Mouse (Mus musculus) midbrain, postnatal 0 days (tissue): ENCODE data around the gene Mon2. TPM values are rescaled to one million over a fixed set of nuclear protein-coding genes. Genes with fewer than 3 reads are reported as not detected.

Experiments used
- ATAC-seq: fragments of 200-750 bp; cut with Nextera tagmentation; 2 replicates; pipeline ENCODE4 v1.8.0; 2017; ENCODE audit warnings: moderate number of reproducible peaks, mild to moderate bottlenecking, moderate TSS enrichment, moderate library complexity; ENCODE audit not compliant: low FRiP score
- DNase-seq: peaks from one replicate; pipeline ENCODE4 v3.0.0-alpha.2; 2015; ENCODE audit warnings: low spot score
- H3K27ac ChIP-seq: fragments of 300-500 bp; sonication (generic); 2 replicates; pipeline ENCODE4 v1.5.1; 2014; ENCODE audit warnings: low read depth, mild to moderate bottlenecking, low read length, mixed read lengths
- H3K27me3 ChIP-seq: fragments of 300-500 bp; sonication (generic); 2 replicates; pipeline ENCODE4 v1.6.1; 2014; ENCODE audit warnings: low read length, control low read depth, mixed read lengths; ENCODE audit not compliant: insufficient read depth
- H3K36me3 ChIP-seq: fragments of 300-500 bp; sonication (generic); 2 replicates; pipeline ENCODE4 v1.6.1; 2014; ENCODE audit warnings: low read length, control low read depth, mixed read lengths; ENCODE audit not compliant: insufficient read depth
- H3K4me1 ChIP-seq: fragments of 300-500 bp; sonication (generic); 2 replicates; pipeline ENCODE4 v1.6.1; 2014; ENCODE audit warnings: mild to moderate bottlenecking, control low read depth, antibody characterized with exemption, low read length, mixed read lengths; ENCODE audit not compliant: insufficient read depth
- H3K4me2 ChIP-seq: fragments of 300-500 bp; sonication (generic); 2 replicates; pipeline ENCODE4 v1.6.1; 2014; ENCODE audit warnings: low read depth, mild to moderate bottlenecking, low read length, mixed read lengths; ENCODE audit not compliant: poor library complexity, severe bottlenecking
- H3K4me3 ChIP-seq: fragments of 300-500 bp; sonication (generic); 2 replicates; pipeline ENCODE4 v1.5.1; 2014; ENCODE audit warnings: low read depth, mild to moderate bottlenecking, low read length, moderate library complexity
- H3K9ac ChIP-seq: fragments of 300-500 bp; sonication (generic); replicated peaks from 2 replicates; pipeline ENCODE4 v1.6.1; 2014; ENCODE audit warnings: mild to moderate bottlenecking, low read length, moderate library complexity, mixed read lengths; ENCODE audit not compliant: poor library complexity, severe bottlenecking
- H3K9me3 ChIP-seq: fragments of 300-500 bp; sonication (generic); 2 replicates; pipeline ENCODE4 v1.6.1; 2016; ENCODE audit warnings: low read length, control low read depth
- CTCF ChIP-seq: IDR thresholded peaks from 2 replicates; pipeline ENCODE4 v1.5.1; 2016; ENCODE audit warnings: antibody characterized with exemption, mild to moderate bottlenecking
- WGBS: fragments of 180-500 bp; shearing (Covaris S2); extraction: QIAGEN DNeasy Blood & Tissue Kit; methylation state at CpG from one replicate; pipeline ENCODE4 v1.1.7; 2014; 5-methylcytosine and 5-hydroxymethylcytosine counted together
- polyA plus RNA-seq: library from polyadenylated mRNA; unstranded; fragments of >200 nt; fragmentation: Nextera tagmentation; extraction: Ambion mirVana; gene quantifications from 2 replicates; pipeline ENCODE4 v1.2.1, GENCODE M21; 2015
- total RNA-seq: library from RNA; depleted of rRNA; stranded (reverse); fragments of >200 nt; gene quantifications from 2 replicates; pipeline ENCODE4 v1.2.3, GENCODE M21; 2014

The Mon2 gene
- total and polyA plus RNA-seq, 2 experiments from 2014 or later: 16.8 to 46.0 TPM

- Histone ChIP-seq H3K36me3 (no peaks in the 10 kb centered on the region), H3K4me3 (no peak overlapping the region), H3K4me2 (peak overlapping the region; percentile 45), H3K4me1 (peaks cover 10% of the 10 kb centered on the region), H3K9ac (no peak overlapping the region; the same call in 1 of the 2 replicates), H3K9me3 (no peaks in the 10 kb centered on the region), H3K27me3 (no peaks in the 10 kb centered on the region), H3K27ac (0 out of 2 replicates have a peak overlapping the region, but pooled peaks have one; percentile 55)
- no peak for TF ChIP-seq CTCF
- ATAC-seq (peak; percentile 24; the same call in 1 of the 2 replicates), DNase-seq (no peak)
- WGBS: 15% methylated on average over 4 of the region's 4 CpGs
Measured at GRCm38 (mm10) chr10:122964241-122964636, 112.1 kb downstream of the Mon2 start.

- H3K9ac ChIP-seq: peak overlapping the region; percentile 39; the same call in 1 of the 2 replicates
- H3K4me3 ChIP-seq: peak overlapping the region; percentile 10; the same call in 1 of the 2 replicates
- DNase-seq (peak; percentile 72), ATAC-seq (peak; percentile 45; the same call in 1 of the 2 replicates)
- H3K27me3 ChIP-seq: no peaks in the 10 kb centered on the region
- H3K36me3 ChIP-seq: no peaks in the 10 kb centered on the region
- peaks cover 10% of the 10 kb centered on the region for H3K4me1 ChIP-seq
- peak overlapping the region; percentile 55 for H3K27ac ChIP-seq
- no peaks in the 10 kb centered on the region for H3K9me3 ChIP-seq
- no peak for TF ChIP-seq CTCF
- peak overlapping the region; percentile 45 for H3K4me2 ChIP-seq
- 3% methylated on average over 21 of the region's 21 CpGs for WGBS
Measured at GRCm38 (mm10) chr10:122963463-122964240, 112.7 kb downstream of the Mon2 start.

DNA sequence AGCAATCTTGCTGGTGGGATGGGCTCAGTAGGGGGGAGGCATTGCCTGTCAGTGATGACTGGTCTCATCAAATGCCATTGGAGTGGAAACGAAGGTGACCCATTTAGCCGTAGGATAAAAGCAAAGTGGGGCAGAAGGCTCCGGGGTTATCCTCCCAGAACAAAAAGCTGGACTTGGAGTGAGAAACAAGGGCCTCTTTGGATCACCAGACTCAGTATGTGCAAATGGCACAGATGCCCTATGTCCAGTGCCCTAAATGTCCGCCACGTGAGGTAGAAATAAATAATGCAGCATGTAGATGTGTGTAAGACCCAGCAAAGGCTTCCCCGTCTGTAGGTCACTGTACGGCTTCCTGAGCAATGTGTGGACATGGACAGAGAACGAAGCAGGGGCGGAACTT lies 113.7 kb downstream of the Mon2 start:
- no peak for TF ChIP-seq CTCF
- no peaks in the 10 kb centered on the region for H3K9me3 ChIP-seq
- no peaks in the 10 kb centered on the region for H3K36me3 ChIP-seq
- ATAC-seq (no peak), DNase-seq (no peak)
- H3K4me1 ChIP-seq: peaks cover 10% of the 10 kb centered on the region
- WGBS: 65% methylated on average over 9 of the region's 9 CpGs
- no peak overlapping the region for H3K4me2 ChIP-seq
- H3K27me3 ChIP-seq: no peaks in the 10 kb centered on the region
- H3K9ac ChIP-seq: no peak overlapping the region
- no peak overlapping the region for H3K27ac ChIP-seq
- H3K4me3 ChIP-seq: no peak overlapping the region

DNA sequence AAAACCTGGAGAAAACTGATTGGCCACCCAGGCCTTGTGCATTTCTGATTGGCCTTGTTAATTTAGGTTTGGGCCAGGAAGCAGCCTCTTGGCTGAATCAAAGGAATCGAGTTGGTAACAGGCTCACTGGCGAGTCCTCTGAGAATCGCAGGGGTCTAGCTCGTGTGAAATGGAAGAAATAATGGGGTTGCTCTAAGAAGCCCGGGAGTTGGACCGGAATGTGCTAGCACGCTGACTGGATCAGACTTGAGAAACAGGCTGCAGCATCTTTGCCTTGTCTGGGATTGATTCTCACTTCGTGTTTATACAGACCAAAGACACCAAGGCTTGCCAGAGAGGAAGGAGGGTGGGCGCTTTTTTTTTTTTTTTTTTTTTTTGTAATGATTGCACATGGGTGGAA lies 114.8 kb downstream of the Mon2 start:
- no peak overlapping the region for H3K27ac ChIP-seq
- no peak for TF ChIP-seq CTCF
- H3K27me3 ChIP-seq: no peaks in the 10 kb centered on the region
- no peak for DNase-seq
- no peak overlapping the region for H3K4me3 ChIP-seq
- peaks cover 10% of the 10 kb centered on the region for H3K4me1 ChIP-seq
- H3K36me3 ChIP-seq: no peaks in the 10 kb centered on the region
- ATAC-seq: no peak
- H3K4me2 ChIP-seq: no peak overlapping the region
- WGBS: 58% methylated on average over 9 of the region's 9 CpGs
- no peaks in the 10 kb centered on the region for H3K9me3 ChIP-seq
- no peak overlapping the region for H3K9ac ChIP-seq

DNA sequence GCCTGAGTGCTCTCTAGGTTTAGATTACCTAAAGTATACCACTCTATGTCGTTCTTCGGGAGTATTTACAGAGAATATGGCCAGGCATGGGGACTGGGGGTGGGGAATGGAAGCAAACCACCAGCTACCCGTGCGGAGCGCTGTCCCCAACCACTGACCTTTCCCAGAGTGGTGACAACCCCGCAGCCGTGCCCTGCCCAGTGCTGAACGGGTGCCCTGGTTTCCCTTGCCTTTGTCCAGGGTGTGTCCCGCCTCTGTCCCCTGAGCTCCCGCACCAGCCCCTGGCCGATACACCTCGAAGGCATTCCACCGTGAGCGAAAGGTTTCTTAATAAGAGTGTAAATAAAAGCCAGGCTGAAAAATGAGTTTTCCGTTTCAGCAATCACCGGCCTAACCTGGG lies 115.6 kb downstream of the Mon2 start:
- no peaks in the 10 kb centered on the region for H3K36me3 ChIP-seq
- H3K27ac ChIP-seq: no peak overlapping the region
- no peaks in the 10 kb centered on the region for H3K9me3 ChIP-seq
- no peak for TF ChIP-seq CTCF
- no peak overlapping the region for H3K4me2 ChIP-seq
- H3K4me3 ChIP-seq: no peak overlapping the region
- DNase-seq (no peak), ATAC-seq (0 out of 2 replicates have a peak, but pooled peaks have one; percentile 20)
- H3K4me1 ChIP-seq: peaks cover 10% of the 10 kb centered on the region
- H3K9ac ChIP-seq: no peak overlapping the region
- WGBS: 79% methylated on average over 16 of the region's 16 CpGs
- no peaks in the 10 kb centered on the region for H3K27me3 ChIP-seq

DNA sequence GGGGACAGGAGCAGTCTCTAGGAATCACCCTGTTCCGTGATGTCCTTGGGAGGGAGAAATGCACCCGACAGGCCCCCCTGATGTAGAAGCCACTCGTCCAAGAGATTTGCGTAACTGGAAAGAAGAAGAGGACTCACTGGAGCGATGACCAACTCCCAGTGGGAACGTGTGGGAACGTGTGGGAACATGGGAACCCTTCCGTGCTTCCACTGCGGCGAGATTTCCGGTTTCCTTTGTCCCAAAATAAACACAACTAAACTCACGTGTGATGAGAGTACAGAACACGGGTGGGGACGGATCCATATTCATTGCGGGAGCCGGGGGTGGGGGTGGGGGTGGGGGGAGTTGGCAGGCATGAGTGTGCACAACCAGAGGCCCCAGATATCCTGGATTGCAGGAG lies 116.1 kb downstream of the Mon2 start:
- Histone ChIP-seq H3K27me3 (no peaks in the 10 kb centered on the region), H3K9me3 (no peaks in the 10 kb centered on the region), H3K4me2 (no peak overlapping the region), H3K36me3 (no peaks in the 10 kb centered on the region), H3K27ac (no peak overlapping the region), H3K9ac (no peak overlapping the region), H3K4me3 (no peak overlapping the region), H3K4me1 (peaks cover 10% of the 10 kb centered on the region)
- WGBS: 89% methylated on average over 16 of the region's 16 CpGs
- ATAC-seq: no peak
- DNase-seq: no peak
- no peak for TF ChIP-seq CTCF
